Mouse (Mus musculus) forebrain, embryonic 15.5 days (tissue): Measurements from ENCODE around the gene Ifi211. TPM values are rescaled to one million over a fixed set of nuclear protein-coding genes. Genes with fewer than 3 reads are reported as not detected.
"Not testable (repeated sequence)": the region's sequence is repeated elsewhere in the genome, so short reads cannot be mapped to it uniquely, and the experiment has no call there.

ENCODE experiments used
- ATAC-seq: fragments of 200-750 bp; cut with Nextera tagmentation; replicated peaks from 2 replicates; pipeline ENCODE4 v1.8.0; 2017; ENCODE audit warnings: mild to moderate bottlenecking, moderate TSS enrichment, moderate library complexity
- H3K27ac ChIP-seq: fragments of 300-500 bp; sonication (generic); replicated peaks from 2 replicates; pipeline ENCODE4 v1.5.1; 2015; ENCODE audit warnings: mild to moderate bottlenecking, inconsistent platforms
- H3K27me3 ChIP-seq: fragments of 300-500 bp; sonication (generic); 2 replicates; pipeline ENCODE4 v1.6.1; 2015; ENCODE audit warnings: inconsistent platforms
- H3K36me3 ChIP-seq: fragments of 300-500 bp; sonication (generic); 2 replicates; pipeline ENCODE4 v1.6.1; 2015; ENCODE audit warnings: mild to moderate bottlenecking, inconsistent platforms
- H3K4me1 ChIP-seq: fragments of 300-500 bp; sonication (generic); 2 replicates; pipeline ENCODE4 v1.6.1; 2015; ENCODE audit warnings: inconsistent platforms
- H3K4me2 ChIP-seq: fragments of 300-500 bp; sonication (generic); replicated peaks from 2 replicates; pipeline ENCODE4 v1.6.1; 2015; ENCODE audit warnings: mild to moderate bottlenecking, inconsistent platforms
- H3K4me3 ChIP-seq: fragments of 300-500 bp; sonication (generic); 2 replicates; pipeline ENCODE4 v1.5.1; 2015; ENCODE audit warnings: mild to moderate bottlenecking, inconsistent platforms
- H3K9ac ChIP-seq: fragments of 300-500 bp; sonication (generic); replicated peaks from 2 replicates; pipeline ENCODE4 v1.6.1; 2015; ENCODE audit warnings: mild to moderate bottlenecking, inconsistent platforms
- H3K9me3 ChIP-seq: fragments of 300-500 bp; sonication (generic); 2 replicates; pipeline ENCODE4 v1.6.1; 2016; ENCODE audit warnings: inconsistent platforms
- WGBS: fragments of 180-500 bp; shearing (Covaris S2); methylation state at CpG from one replicate; pipeline ENCODE4 v1.1.7; 2015; ENCODE audit warnings: mixed read lengths; 5-methylcytosine and 5-hydroxymethylcytosine counted together
- polyA plus RNA-seq: library from polyadenylated mRNA; unstranded; fragments of >200 nt; fragmentation: Nextera tagmentation; extraction: Ambion mirVana; gene quantifications from 2 replicates; pipeline ENCODE4 v1.2.1, GENCODE M21; 2015

The Ifi211 gene
- polyA plus RNA-seq, result 0.19 TPM in 2 replicates

- not testable (repeated sequence) for H3K4me3 ChIP-seq, H3K36me3 ChIP-seq
These were observed at the start of gene Ifi211 for GRCm38 (mm10) chr1:173912548-173913255. TSS of gene Ifi211 (minus strand) at chr1:173913046.

GRCm38 (mm10) chr1:173961491-173961890 is 48.6 kb upstream of the Ifi211 start:
- not testable (repeated sequence) for H3K9ac ChIP-seq, H3K9me3 ChIP-seq, H3K4me3 ChIP-seq, H3K4me2 ChIP-seq, ATAC-seq, H3K4me1 ChIP-seq, H3K27me3 ChIP-seq, H3K36me3 ChIP-seq, H3K27ac ChIP-seq
- WGBS, result 89% methylated on average over 1 of the region's 1 CpGs

More at GRCm38 (mm10) chr1:173912548-173913255, at the start of gene Ifi211:
- not testable (repeated sequence) for ATAC-seq, H3K4me2 ChIP-seq, H3K9ac ChIP-seq, H3K27me3 ChIP-seq, H3K27ac ChIP-seq, H3K9me3 ChIP-seq, H3K4me1 ChIP-seq
- WGBS, result 87% methylated on average over 6 of the region's 6 CpGs

GRCm38 (mm10) chr1:173959998-173960397 is 47.2 kb upstream of the Ifi211 start:
- H3K4me1 ChIP-seq, ATAC-seq, H3K27me3 ChIP-seq, H3K4me2 ChIP-seq, H3K4me3 ChIP-seq, H3K9ac ChIP-seq, H3K27ac ChIP-seq, H3K9me3 ChIP-seq, H3K36me3 ChIP-seq: not testable (repeated sequence)
- 53% methylated on average over 3 of the region's 3 CpGs for WGBS

GRCm38 (mm10) chr1:173955839-173956527 is 43.1 kb upstream of the Ifi211 start:
- 82% methylated on average over 3 of the region's 3 CpGs for WGBS
- H3K4me1 ChIP-seq, H3K9ac ChIP-seq, H3K36me3 ChIP-seq, H3K27ac ChIP-seq, H3K27me3 ChIP-seq, H3K4me2 ChIP-seq, H3K9me3 ChIP-seq, ATAC-seq, H3K4me3 ChIP-seq: not testable (repeated sequence)

- Histone ChIP-seq H3K4me2 (no peak overlapping the region), H3K27me3 (no peaks in the 10 kb centered on the region), H3K36me3 (no peaks in the 10 kb centered on the region), H3K9me3 (no peaks in the 10 kb centered on the region), H3K9ac (no peak overlapping the region), H3K4me1 (no peaks in the 10 kb centered on the region), H3K27ac (no peak overlapping the region), H3K4me3 (no peak overlapping the region)
- WGBS, result 93% methylated on average over 2 of the region's 2 CpGs
- no peak for ATAC-seq
These were observed 42.4 kb upstream of the Ifi211 start for GRCm38 (mm10) chr1:173955071-173955796.

- ATAC-seq, result no peak
These were observed 40.7 kb upstream of the Ifi211 start for GRCm38 (mm10) chr1:173953563-173953962.

GRCm38 (mm10) chr1:173949044-173949443 is 36.2 kb upstream of the Ifi211 start:
- 94% methylated on average over 2 of the region's 2 CpGs for WGBS
- not testable (repeated sequence) for H3K36me3 ChIP-seq, H3K4me3 ChIP-seq, H3K9ac ChIP-seq, H3K4me1 ChIP-seq, H3K4me2 ChIP-seq, H3K27ac ChIP-seq, H3K9me3 ChIP-seq, H3K27me3 ChIP-seq, ATAC-seq

More at GRCm38 (mm10) chr1:173953563-173953962, 40.7 kb upstream of the Ifi211 start:
- Histone ChIP-seq H3K9me3 (no peaks in the 10 kb centered on the region), H3K4me1 (no peaks in the 10 kb centered on the region), H3K36me3 (no peaks in the 10 kb centered on the region), H3K9ac (no peak overlapping the region), H3K27ac (no peak overlapping the region), H3K4me2 (no peak overlapping the region), H3K4me3 (no peak overlapping the region), H3K27me3 (no peaks in the 10 kb centered on the region)
- 86% methylated on average over 1 of the region's 1 CpGs for WGBS

- H3K9ac ChIP-seq, H3K4me1 ChIP-seq, H3K27ac ChIP-seq, H3K36me3 ChIP-seq, H3K4me3 ChIP-seq, H3K4me2 ChIP-seq, H3K27me3 ChIP-seq, H3K9me3 ChIP-seq: not testable (repeated sequence)
- 0 out of 2 replicates have a peak, but pooled peaks have one; percentile 48 for ATAC-seq
These were observed 29.9 kb upstream of the Ifi211 start for GRCm38 (mm10) chr1:173942780-173943066.

GRCm38 (mm10) chr1:173941924-173942779 is 29.3 kb upstream of the Ifi211 start, which contains the start of the genes Mndal and Ifi203:
TSS of gene Mndal (minus strand) at chr1:173942491.
TSS of gene Ifi203 (minus strand) at chr1:173942672.
- ATAC-seq, H3K27ac ChIP-seq, H3K9ac ChIP-seq, H3K36me3 ChIP-seq, H3K4me2 ChIP-seq, H3K4me1 ChIP-seq, H3K27me3 ChIP-seq, H3K9me3 ChIP-seq, H3K4me3 ChIP-seq: not testable (repeated sequence)
- 71% methylated on average over 3 of the region's 3 CpGs for WGBS

GRCm38 (mm10) chr1:173941522-173941921 is 28.7 kb upstream of the Ifi211 start:
- not testable (repeated sequence) for H3K27ac ChIP-seq, H3K9me3 ChIP-seq, H3K4me3 ChIP-seq, H3K4me1 ChIP-seq, H3K36me3 ChIP-seq, H3K27me3 ChIP-seq, ATAC-seq, H3K4me2 ChIP-seq, H3K9ac ChIP-seq
- 95% methylated on average over 2 of the region's 2 CpGs for WGBS

GRCm38 (mm10) chr1:173919279-173919678 is 6.4 kb upstream of the Ifi211 start:
- not testable (repeated sequence) for H3K4me2 ChIP-seq, H3K9me3 ChIP-seq, H3K27me3 ChIP-seq, H3K4me1 ChIP-seq, H3K9ac ChIP-seq, H3K27ac ChIP-seq, H3K4me3 ChIP-seq, H3K36me3 ChIP-seq, ATAC-seq
- WGBS, result 62% methylated on average over 3 of the region's 3 CpGs

- Histone ChIP-seq H3K4me2 (no peak overlapping the region), H3K9me3 (no peaks in the 10 kb centered on the region), H3K4me1 (no peaks in the 10 kb centered on the region), H3K36me3 (no peaks in the 10 kb centered on the region), H3K9ac (no peak overlapping the region), H3K27me3 (no peaks in the 10 kb centered on the region), H3K27ac (no peak overlapping the region), H3K4me3 (no peak overlapping the region)
- no peak for ATAC-seq
- WGBS, result 90% methylated on average over 2 of the region's 2 CpGs
These were observed 1.7 kb upstream of the Ifi211 start for GRCm38 (mm10) chr1:173914559-173914958.
